Mouse (Mus musculus) midbrain, embryonic 14.5 days (tissue): ENCODE results near the gene Dcp1a. TPM values are rescaled to one million over a fixed set of nuclear protein-coding genes. Genes with fewer than 3 reads are reported as not detected.

Experiments used
- ATAC-seq: fragments of 200-750 bp; cut with Nextera tagmentation; 2 replicates; pipeline ENCODE4 v1.8.0; 2017; ENCODE audit warnings: moderate number of reproducible peaks, moderate library complexity; ENCODE audit not compliant: low FRiP score, low TSS enrichment
- DNase-seq: peaks from one replicate; pipeline ENCODE4 v3.0.0-alpha.2; 2015
- H3K27ac ChIP-seq: fragments of 300-500 bp; sonication (generic); replicated peaks from 2 replicates; pipeline ENCODE4 v1.5.1; 2014; ENCODE audit warnings: mild to moderate bottlenecking, low read depth, low read length, moderate library complexity
- H3K27me3 ChIP-seq: fragments of 300-500 bp; sonication (generic); 2 replicates; pipeline ENCODE4 v1.6.1; 2014; ENCODE audit warnings: low read length, control low read depth, mixed read lengths; ENCODE audit not compliant: control insufficient read depth, insufficient read depth
- H3K36me3 ChIP-seq: fragments of 300-500 bp; sonication (generic); 2 replicates; pipeline ENCODE4 v1.6.1; 2014; ENCODE audit warnings: low read length, control low read depth; ENCODE audit not compliant: control insufficient read depth, insufficient read depth
- H3K4me1 ChIP-seq: fragments of 300-500 bp; sonication (generic); 2 replicates; pipeline ENCODE4 v1.6.1; 2014; ENCODE audit warnings: mild to moderate bottlenecking, antibody characterized with exemption, low read length, control low read depth; ENCODE audit not compliant: control insufficient read depth, insufficient read depth
- H3K4me2 ChIP-seq: fragments of 300-500 bp; sonication (generic); 2 replicates; pipeline ENCODE4 v1.6.1; 2014; ENCODE audit warnings: mild to moderate bottlenecking, low read length, moderate library complexity
- H3K4me3 ChIP-seq: fragments of 300-500 bp; sonication (generic); replicated peaks from 2 replicates; pipeline ENCODE4 v1.5.1; 2014; ENCODE audit warnings: low read depth, low read length
- H3K9ac ChIP-seq: fragments of 300-500 bp; sonication (generic); replicated peaks from 2 replicates; pipeline ENCODE4 v1.6.1; 2014; ENCODE audit warnings: mild to moderate bottlenecking, low read length, moderate library complexity
- H3K9me3 ChIP-seq: fragments of 300-500 bp; sonication (generic); 2 replicates; pipeline ENCODE4 v1.6.1; 2016; ENCODE audit warnings: low read length, control low read depth, mixed read lengths; ENCODE audit not compliant: control insufficient read depth
- WGBS: fragments of 180-500 bp; shearing (Covaris S2); extraction: QIAGEN DNeasy Blood & Tissue Kit; methylation state at CpG from one replicate; pipeline ENCODE4 v1.1.7; 2014; 5-methylcytosine and 5-hydroxymethylcytosine counted together
- polyA plus RNA-seq: library from polyadenylated mRNA; unstranded; fragments of >200 nt; fragmentation: Nextera tagmentation; extraction: Ambion mirVana; gene quantifications from 2 replicates; pipeline ENCODE4 v1.2.1, GENCODE M21; 2014

Gene Dcp1a
- polyA plus RNA-seq, 1 experiment from 2014 or later = 20.5 TPM

DNA sequence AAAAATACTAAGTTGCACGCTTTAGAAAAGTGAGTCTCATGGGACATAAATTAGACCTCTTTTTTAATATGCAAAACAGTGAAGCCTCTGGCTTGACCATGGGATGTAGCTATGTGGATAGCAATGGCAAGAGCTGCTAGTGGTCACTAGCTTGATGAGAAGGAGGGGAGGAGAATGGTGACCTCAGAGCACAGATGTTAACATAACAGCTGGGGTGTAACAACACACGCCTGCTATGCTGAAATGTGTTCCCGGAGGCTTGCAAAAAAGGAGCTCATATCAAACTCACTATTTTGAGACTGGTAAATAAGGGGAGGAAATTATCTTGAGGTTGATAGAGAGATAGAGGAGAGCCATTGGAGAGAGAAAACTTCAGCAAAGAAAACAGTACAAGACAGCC, 20.5 kb upstream of the Dcp1a start:
- H3K4me3 ChIP-seq = no peak overlapping the region
- no peak overlapping the region for H3K27ac ChIP-seq
- 83% methylated on average over 3 of the region's 3 CpGs for WGBS
- H3K9me3 ChIP-seq = no peaks in the 10 kb centered on the region
- ATAC-seq (no peak), DNase-seq (no peak)
- no peak overlapping the region for H3K4me2 ChIP-seq
- no peaks in the 10 kb centered on the region for H3K36me3 ChIP-seq
- H3K27me3 ChIP-seq = no peaks in the 10 kb centered on the region
- H3K9ac ChIP-seq = no peak overlapping the region
- H3K4me1 ChIP-seq = peaks cover 3% of the 10 kb centered on the region; the same call in 1 of the 2 replicates

DNA sequence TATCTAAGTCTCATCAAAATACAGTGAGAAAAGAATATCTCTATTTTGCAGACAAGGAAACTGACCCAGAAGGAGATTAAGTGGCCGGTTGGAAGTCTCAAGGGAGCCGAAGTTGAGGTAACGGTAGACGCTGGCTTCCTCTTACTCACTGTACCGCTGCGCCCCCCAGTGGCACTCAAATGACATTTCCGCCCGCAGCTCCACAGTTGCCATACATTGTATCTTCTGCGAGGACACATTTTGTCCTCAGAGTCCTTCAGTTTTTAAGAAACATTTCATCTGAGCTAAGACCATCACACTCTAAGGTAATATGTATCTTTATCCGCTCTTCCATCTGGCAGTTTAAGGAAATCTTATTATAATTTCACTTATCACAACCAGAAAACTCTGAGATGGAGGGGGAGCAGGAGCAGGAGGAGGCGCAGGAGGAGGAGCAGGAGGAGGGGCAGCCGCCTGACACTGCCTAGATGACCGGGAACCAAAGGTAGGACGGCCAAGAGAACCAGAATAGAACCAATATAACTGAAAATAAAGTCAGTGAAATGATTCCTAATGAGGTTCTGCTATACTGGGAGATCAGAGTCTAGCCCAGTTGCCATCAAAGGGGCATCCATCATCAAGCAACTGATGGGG, 19.3 kb upstream of the Dcp1a start:
- no peaks in the 10 kb centered on the region for H3K36me3 ChIP-seq
- no peak overlapping the region for H3K27ac ChIP-seq
- 5% methylated on average over 14 of the region's 14 CpGs for WGBS
- H3K27me3 ChIP-seq = no peaks in the 10 kb centered on the region
- ATAC-seq (no peak), DNase-seq (peak; percentile 92)
- peaks cover 3% of the 10 kb centered on the region; the same call in 1 of the 2 replicates for H3K4me1 ChIP-seq
- H3K9ac ChIP-seq = no peak overlapping the region
- H3K4me3 ChIP-seq = no peak overlapping the region
- peak overlapping the region; percentile 17; the same call in 1 of the 2 replicates for H3K4me2 ChIP-seq
- H3K9me3 ChIP-seq = no peaks in the 10 kb centered on the region

DNA sequence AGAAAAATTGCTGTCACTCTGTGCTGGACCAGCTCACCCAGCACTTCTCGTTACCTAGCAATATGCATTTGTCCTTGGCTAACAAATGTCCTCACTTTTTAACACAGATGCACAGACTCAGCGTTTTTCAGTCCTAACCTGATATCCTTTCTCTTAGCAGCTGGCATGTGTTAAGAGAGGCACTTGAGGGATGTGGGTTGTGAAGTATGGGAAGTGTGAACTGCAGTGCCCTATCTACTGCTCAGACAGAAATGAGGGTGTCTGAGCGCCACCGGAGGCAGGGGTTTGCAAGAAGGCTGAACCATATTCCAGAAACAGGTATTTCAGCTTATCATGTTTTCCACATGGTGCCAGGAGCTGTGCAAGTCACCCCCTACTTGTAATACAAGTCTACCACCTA, 16.0 kb upstream of the Dcp1a start:
- 87% methylated on average over 4 of the region's 4 CpGs for WGBS
- H3K27ac ChIP-seq = no peak overlapping the region
- H3K27me3 ChIP-seq = no peaks in the 10 kb centered on the region

DNA sequence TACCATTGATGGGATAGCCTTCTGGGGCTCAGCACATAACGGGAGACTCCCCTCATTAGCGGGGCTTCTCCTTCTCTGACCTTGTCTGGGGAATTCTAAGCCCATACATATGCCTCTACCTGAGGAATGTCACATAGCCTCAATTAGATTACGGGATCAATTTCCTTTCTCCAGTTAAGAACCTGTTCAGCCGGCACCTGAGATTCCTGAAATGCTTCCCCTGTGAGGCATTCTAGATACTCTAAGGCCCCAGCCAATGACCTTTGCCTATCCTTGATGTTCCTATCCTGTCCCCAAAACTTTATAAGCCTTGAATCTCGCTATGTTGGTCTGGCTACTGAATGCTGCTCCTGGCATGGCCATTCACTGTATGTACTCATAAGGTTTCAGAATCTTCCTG, 5.7 kb upstream of the Dcp1a start:
- Histone ChIP-seq H3K4me1 (no peaks in the 10 kb centered on the region), H3K9ac (no peak overlapping the region), H3K36me3 (no peaks in the 10 kb centered on the region), H3K27ac (no peak overlapping the region), H3K27me3 (no peaks in the 10 kb centered on the region), H3K4me2 (no peak overlapping the region), H3K9me3 (no peaks in the 10 kb centered on the region), H3K4me3 (no peak overlapping the region)
- ATAC-seq (no peak), DNase-seq (no peak)
- 77% methylated on average over 5 of the region's 5 CpGs for WGBS

More for the DNA sequence above, 16.0 kb upstream of the Dcp1a start:
- no peak overlapping the region for H3K9ac ChIP-seq
- H3K4me3 ChIP-seq = no peak overlapping the region
- no peaks in the 10 kb centered on the region for H3K4me1 ChIP-seq
- ATAC-seq (no peak), DNase-seq (no peak)
- H3K9me3 ChIP-seq = no peaks in the 10 kb centered on the region
- no peak overlapping the region for H3K4me2 ChIP-seq
- no peaks in the 10 kb centered on the region for H3K36me3 ChIP-seq

DNA sequence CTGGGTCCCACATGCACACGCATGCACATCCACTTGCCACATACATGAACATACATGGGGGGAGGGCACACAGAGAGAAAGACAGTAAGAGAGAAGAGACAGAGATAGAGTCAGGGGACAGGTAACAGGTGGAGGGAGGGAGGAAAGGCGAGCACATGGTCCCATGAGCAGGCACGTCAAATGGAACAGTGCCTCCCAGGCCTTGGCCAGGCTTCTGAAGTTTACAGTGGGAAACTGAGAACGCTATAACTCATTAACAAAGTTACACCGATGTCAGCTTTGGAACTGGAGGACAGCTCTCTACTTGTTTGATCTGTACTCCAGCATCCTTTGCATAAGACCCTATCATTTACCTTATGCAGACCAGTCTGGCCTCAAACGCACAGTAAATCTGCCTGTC, 4.9 kb upstream of the Dcp1a start:
- Histone ChIP-seq H3K4me1 (no peaks in the 10 kb centered on the region), H3K9ac (no peak overlapping the region), H3K4me3 (no peak overlapping the region), H3K9me3 (no peaks in the 10 kb centered on the region), H3K36me3 (no peaks in the 10 kb centered on the region), H3K27ac (no peak overlapping the region), H3K27me3 (no peaks in the 10 kb centered on the region), H3K4me2 (no peak overlapping the region)
- DNase-seq (no peak), ATAC-seq (no peak)
- 86% methylated on average over 6 of the region's 6 CpGs for WGBS

DNA sequence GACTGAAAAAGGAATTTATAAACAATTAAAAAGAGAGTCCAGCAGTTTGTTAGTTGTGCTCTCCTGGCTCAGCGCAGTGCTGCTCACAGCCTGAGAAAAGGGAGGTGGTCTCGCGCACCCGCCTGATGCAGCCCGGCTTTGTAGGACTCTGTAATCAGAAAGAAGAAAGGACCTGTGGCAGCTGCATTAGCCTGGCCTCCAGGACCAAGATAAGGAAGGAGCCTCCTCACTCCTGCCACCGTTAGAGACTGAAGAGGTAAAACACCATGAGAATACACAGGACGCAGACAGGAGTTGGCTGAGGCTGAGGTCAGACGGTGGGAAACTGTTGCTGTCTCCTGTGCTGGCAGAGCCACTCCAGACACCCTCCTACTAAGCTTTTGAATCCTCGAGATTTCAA, 12.0 kb downstream of the Dcp1a start, which contains the start of gene Cacna1d:
Cacna1d (minus strand) TSS at position 114 of the 400 bp plus-strand sequence.
- Histone ChIP-seq H3K36me3 (peaks cover 67% of the 10 kb centered on the region), H3K4me3 (no peak within 1 kb of the TSS), H3K9ac (no peak within 1 kb of the TSS), H3K9me3 (no peaks in the 10 kb centered on the region), H3K4me1 (no peaks in the 10 kb centered on the region), H3K4me2 (no peak within 1 kb of the TSS), H3K27me3 (no peaks in the 10 kb centered on the region), H3K27ac (no peak within 1 kb of the TSS)
- 88% methylated on average over 9 of the region's 9 CpGs for WGBS
- no peak for ATAC-seq
- no peak for DNase-seq

DNA sequence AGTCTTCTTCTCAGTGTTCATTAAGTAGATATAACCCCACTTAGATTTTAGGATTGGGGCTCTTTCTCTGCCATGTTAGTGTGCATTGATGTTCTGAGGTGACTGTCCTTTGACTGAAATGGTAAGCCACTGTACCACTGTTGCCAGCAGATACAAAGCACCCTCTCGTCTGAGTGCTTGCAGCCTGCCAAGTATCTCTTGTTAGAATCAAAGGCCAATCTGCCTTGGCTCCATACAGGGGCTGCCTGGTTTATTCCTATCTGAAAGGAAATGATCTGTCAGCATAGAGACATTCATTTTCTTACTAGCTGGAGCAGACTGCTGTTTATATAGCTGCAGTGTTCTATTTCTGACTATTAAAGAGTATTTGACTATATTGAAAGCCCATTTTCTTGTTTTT, 13.9 kb downstream of the Dcp1a start:
- Histone ChIP-seq H3K4me3 (no peak overlapping the region), H3K9ac (no peak overlapping the region), H3K9me3 (no peaks in the 10 kb centered on the region), H3K4me2 (no peak overlapping the region), H3K27me3 (no peaks in the 10 kb centered on the region), H3K4me1 (no peaks in the 10 kb centered on the region), H3K36me3 (peaks cover 55% of the 10 kb centered on the region), H3K27ac (no peak overlapping the region)
- 83% methylated on average over 1 of the region's 1 CpGs for WGBS
- ATAC-seq (no peak), DNase-seq (no peak)

DNA sequence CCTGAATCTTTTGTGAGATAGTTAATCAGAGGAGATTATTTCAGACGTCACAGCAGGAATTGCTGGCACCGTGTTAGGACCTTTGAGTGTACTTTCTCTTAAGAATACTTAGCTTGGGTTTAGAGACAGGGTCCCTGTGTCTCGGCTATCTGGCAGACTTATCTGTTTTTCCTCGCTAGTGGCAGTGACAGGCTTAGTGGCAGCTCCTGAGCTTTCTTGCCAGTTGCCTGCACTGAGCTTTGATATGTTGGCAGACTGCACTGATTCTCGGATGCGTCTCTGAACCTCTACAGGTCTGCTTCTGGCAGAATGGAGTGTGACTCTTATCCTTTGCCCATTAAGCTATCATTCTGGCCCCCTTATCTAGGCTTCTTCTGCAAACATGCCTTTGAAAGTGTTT, 15.7 kb downstream of the Dcp1a start:
- Histone ChIP-seq H3K9ac (no peak overlapping the region), H3K9me3 (no peaks in the 10 kb centered on the region), H3K27me3 (no peaks in the 10 kb centered on the region), H3K4me2 (no peak overlapping the region), H3K27ac (no peak overlapping the region), H3K36me3 (peaks cover 47% of the 10 kb centered on the region), H3K4me3 (no peak overlapping the region), H3K4me1 (no peaks in the 10 kb centered on the region)
- ATAC-seq (no peak), DNase-seq (no peak)
- 66% methylated on average over 6 of the region's 6 CpGs for WGBS

DNA sequence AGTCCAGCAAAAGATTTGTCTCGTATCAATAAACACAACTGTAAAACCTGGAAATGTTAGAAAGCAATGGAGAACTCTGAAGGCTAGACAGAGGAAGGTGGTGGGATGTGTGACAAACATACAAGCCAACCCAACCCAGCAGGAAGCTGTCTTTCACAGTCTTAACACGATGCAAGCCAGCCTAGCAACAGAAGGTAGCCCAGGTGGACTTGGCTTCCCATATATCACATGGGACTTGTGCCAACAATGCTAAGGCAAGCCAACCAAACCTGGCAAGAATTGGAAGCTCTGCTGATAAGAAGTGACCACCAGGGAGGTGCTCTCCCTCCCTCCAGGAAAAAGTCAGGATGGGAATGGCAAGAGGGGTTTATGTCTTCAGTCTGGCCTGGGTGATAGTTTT, 18.9 kb downstream of the Dcp1a start:
- ATAC-seq = no peak
- no peak for DNase-seq
- 95% methylated on average over 2 of the region's 2 CpGs for WGBS

More for the DNA sequence above, 18.9 kb downstream of the Dcp1a start:
- Histone ChIP-seq H3K4me1 (no peaks in the 10 kb centered on the region), H3K9me3 (no peaks in the 10 kb centered on the region), H3K4me2 (no peak overlapping the region), H3K36me3 (peaks cover 29% of the 10 kb centered on the region), H3K27ac (no peak overlapping the region), H3K9ac (no peak overlapping the region), H3K27me3 (no peaks in the 10 kb centered on the region), H3K4me3 (no peak overlapping the region)
